Mouse (Mus musculus): ENCODE data around the gene Tle4. TPM values are rescaled to one million over a fixed set of nuclear protein-coding genes. Genes with fewer than 3 reads are reported as not detected.

Tle4 gene
- polyA plus RNA-seq, 1 experiment, result not detected

- TF ChIP-seq CTCF (IDR thresholded peaks at IDR 0.05; ENCODE audit: insufficient read depth, low read depth, low read length) (no peak), POLR2A (IDR thresholded peaks at IDR 0.05; ENCODE audit: insufficient read depth, low read depth, low read length) (no peak)
- H3K27ac ChIP-seq (ENCODE audit: insufficient read depth, low read depth, low read length), result no peak overlapping the region
- 98% methylated on average over 8 of the region's 8 CpGs for WGBS
- H3K4me3 ChIP-seq (ENCODE audit: insufficient read depth, low read depth, low read length), result no peak overlapping the region
- no peaks in the 10 kb centered on the region for H3K4me1 ChIP-seq (ENCODE audit: control insufficient read depth, insufficient read depth, low read length)
Measured at GRCm38 (mm10) chr19:14547133-14547842, 50.6 kb downstream of the Tle4 start.

GRCm38 (mm10) chr19:14545485-14545884, 52.4 kb downstream of the Tle4 start:
- Histone ChIP-seq H3K27ac (ENCODE audit: insufficient read depth, low read depth, low read length) (no peak overlapping the region), H3K4me1 (ENCODE audit: control insufficient read depth, insufficient read depth, low read length) (no peaks in the 10 kb centered on the region), H3K4me3 (ENCODE audit: insufficient read depth, low read depth, low read length) (no peak overlapping the region)
- TF ChIP-seq CTCF (IDR thresholded peaks at IDR 0.05; ENCODE audit: insufficient read depth, low read depth, low read length), result no peak
- TF ChIP-seq POLR2A (IDR thresholded peaks at IDR 0.05; ENCODE audit: insufficient read depth, low read depth, low read length), result no peak
- WGBS, result 91% methylated on average over 1 of the region's 1 CpGs

- WGBS, result 78% methylated on average over 1 of the region's 1 CpGs
- TF ChIP-seq CTCF (IDR thresholded peaks at IDR 0.05; ENCODE audit: insufficient read depth, low read depth, low read length), result no peak
- TF ChIP-seq POLR2A (IDR thresholded peaks at IDR 0.05; ENCODE audit: insufficient read depth, low read depth, low read length), result no peak
- Histone ChIP-seq H3K4me1 (ENCODE audit: control insufficient read depth, insufficient read depth, low read length) (no peaks in the 10 kb centered on the region), H3K27ac (ENCODE audit: insufficient read depth, low read depth, low read length) (no peak overlapping the region), H3K4me3 (ENCODE audit: insufficient read depth, low read depth, low read length) (no peak overlapping the region)
Measured at GRCm38 (mm10) chr19:14543305-14543704, 54.5 kb downstream of the Tle4 start.

GRCm38 (mm10) chr19:14540678-14541077, 57.2 kb downstream of the Tle4 start:
- TF ChIP-seq CTCF (IDR thresholded peaks at IDR 0.05; ENCODE audit: insufficient read depth, low read depth, low read length), result no peak
- no peak for TF ChIP-seq POLR2A (IDR thresholded peaks at IDR 0.05; ENCODE audit: insufficient read depth, low read depth, low read length)
- 85% methylated on average over 3 of the region's 3 CpGs for WGBS

GRCm38 (mm10) chr19:14536676-14537075, 61.2 kb downstream of the Tle4 start:
- Histone ChIP-seq H3K4me1 (ENCODE audit: control insufficient read depth, insufficient read depth, low read length) (no peaks in the 10 kb centered on the region), H3K27ac (ENCODE audit: insufficient read depth, low read depth, low read length) (no peak overlapping the region), H3K4me3 (ENCODE audit: insufficient read depth, low read depth, low read length) (no peak overlapping the region)
- WGBS, result 89% methylated on average over 2 of the region's 2 CpGs
- TF ChIP-seq CTCF (IDR thresholded peaks at IDR 0.05; ENCODE audit: insufficient read depth, low read depth, low read length) (no peak), POLR2A (IDR thresholded peaks at IDR 0.05; ENCODE audit: insufficient read depth, low read depth, low read length) (no peak)

More at GRCm38 (mm10) chr19:14540678-14541077, 57.2 kb downstream of the Tle4 start:
- Histone ChIP-seq H3K4me3 (ENCODE audit: insufficient read depth, low read depth, low read length) (no peak overlapping the region), H3K4me1 (ENCODE audit: control insufficient read depth, insufficient read depth, low read length) (no peaks in the 10 kb centered on the region), H3K27ac (ENCODE audit: insufficient read depth, low read depth, low read length) (no peak overlapping the region)

GRCm38 (mm10) chr19:14534447-14534846, 63.4 kb downstream of the Tle4 start:
- Histone ChIP-seq H3K4me1 (ENCODE audit: control insufficient read depth, insufficient read depth, low read length) (no peaks in the 10 kb centered on the region), H3K4me3 (ENCODE audit: insufficient read depth, low read depth, low read length) (no peak overlapping the region), H3K27ac (ENCODE audit: insufficient read depth, low read depth, low read length) (no peak overlapping the region)
- TF ChIP-seq POLR2A (IDR thresholded peaks at IDR 0.05; ENCODE audit: insufficient read depth, low read depth, low read length) (no peak), CTCF (IDR thresholded peaks at IDR 0.05; ENCODE audit: insufficient read depth, low read depth, low read length) (no peak)

GRCm38 (mm10) chr19:14532861-14533260, 65.0 kb downstream of the Tle4 start:
- TF ChIP-seq CTCF (IDR thresholded peaks at IDR 0.05; ENCODE audit: insufficient read depth, low read depth, low read length), result no peak
- TF ChIP-seq POLR2A (IDR thresholded peaks at IDR 0.05; ENCODE audit: insufficient read depth, low read depth, low read length), result no peak
- 88% methylated on average over 6 of the region's 6 CpGs for WGBS
- Histone ChIP-seq H3K4me3 (ENCODE audit: insufficient read depth, low read depth, low read length) (no peak overlapping the region), H3K4me1 (ENCODE audit: control insufficient read depth, insufficient read depth, low read length) (no peaks in the 10 kb centered on the region), H3K27ac (ENCODE audit: insufficient read depth, low read depth, low read length) (no peak overlapping the region)

- H3K4me3 ChIP-seq (ENCODE audit: insufficient read depth, low read depth, low read length), result no peak overlapping the region
- H3K27ac ChIP-seq (ENCODE audit: insufficient read depth, low read depth, low read length), result no peak overlapping the region
- TF ChIP-seq CTCF (IDR thresholded peaks at IDR 0.05; ENCODE audit: insufficient read depth, low read depth, low read length), result no peak
- no peak for TF ChIP-seq POLR2A (IDR thresholded peaks at IDR 0.05; ENCODE audit: insufficient read depth, low read depth, low read length)
- 93% methylated on average over 2 of the region's 2 CpGs for whole genome bisulfite sequencing
- no peaks in the 10 kb centered on the region for H3K4me1 ChIP-seq (ENCODE audit: control insufficient read depth, insufficient read depth, low read length)
Measured at GRCm38 (mm10) chr19:14520098-14520802, 77.6 kb downstream of the Tle4 start.

- Histone ChIP-seq H3K27ac (ENCODE audit: insufficient read depth, low read depth, low read length) (no peak overlapping the region), H3K4me1 (ENCODE audit: control insufficient read depth, insufficient read depth, low read length) (no peaks in the 10 kb centered on the region), H3K4me3 (ENCODE audit: insufficient read depth, low read depth, low read length) (no peak overlapping the region)
- no peak for TF ChIP-seq CTCF (IDR thresholded peaks at IDR 0.05; ENCODE audit: insufficient read depth, low read depth, low read length)
- TF ChIP-seq POLR2A (IDR thresholded peaks at IDR 0.05; ENCODE audit: insufficient read depth, low read depth, low read length), result no peak
- WGBS, result 94% methylated on average over 7 of the region's 7 CpGs
Measured at GRCm38 (mm10) chr19:14519186-14519585, 78.7 kb downstream of the Tle4 start.
